Mouse (Mus musculus): ENCODE measurements around the gene Olfr222. TPM values are rescaled to one million over a fixed set of nuclear protein-coding genes. Genes with fewer than 3 reads are reported as not detected.

The Olfr222 gene
- total and polyA plus RNA-seq, 2 experiments, result not detected

DNA sequence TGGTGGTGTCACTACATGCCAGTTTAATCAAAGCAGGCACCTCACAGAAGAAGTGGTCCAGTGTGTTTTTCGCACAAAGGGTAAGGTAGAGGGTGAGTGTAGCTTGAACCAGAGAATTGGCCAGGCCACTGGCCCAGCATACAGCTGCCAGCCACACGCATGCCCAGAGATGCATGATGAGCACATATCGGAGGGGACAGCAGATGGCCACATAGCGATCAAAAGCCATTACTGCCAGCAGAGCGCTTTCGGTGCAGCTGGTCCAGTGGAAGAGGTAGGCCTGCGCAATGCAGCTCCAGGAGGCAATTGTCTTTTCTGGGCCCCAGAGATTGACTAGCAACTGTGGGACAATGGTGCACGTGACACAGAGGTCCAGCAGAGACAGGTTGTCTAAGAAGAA lies 13.5 kb upstream of the Olfr222 start:
- Histone ChIP-seq H3K27me3 (ENCODE audit: control insufficient read depth, insufficient read depth, low read length) (no peaks in the 10 kb centered on the region; the same call in 1 of the 2 replicates), H3K9ac (ENCODE audit: low read depth, low read length) (no peak overlapping the region), H3K36me3 (ENCODE audit: control insufficient read depth, insufficient read depth, low read length) (no peaks in the 10 kb centered on the region), H3K79me2 (ENCODE audit: control insufficient read depth, insufficient read depth, low read length) (no peaks in the 10 kb centered on the region), H3K4me1 (ENCODE audit: control insufficient read depth, insufficient read depth, low read length) (no peaks in the 10 kb centered on the region), H3K27ac (replicated peaks; ENCODE audit: insufficient read depth, low read depth, low read length) (no peak overlapping the region), H3K4me3 (ENCODE audit: insufficient read depth, low read depth, low read length) (no peak overlapping the region)
- TF ChIP-seq CTCF (IDR thresholded peaks at IDR 0.05; ENCODE audit: low read depth, low read length) (no peak), POLR2A (IDR thresholded peaks at IDR 0.05; ENCODE audit: extremely low read depth, insufficient read depth, low read length) (no peak)
- WGBS, result 91% methylated on average over 8 of the region's 8 CpGs
- DNase-seq (ENCODE audit: extremely low read depth, low read depth, low spot score), result no peak

- no peak for DNase-seq (ENCODE audit: extremely low read depth, low read depth, low spot score)
- Histone ChIP-seq H3K9ac (ENCODE audit: low read depth, low read length) (no peak overlapping the region), H3K36me3 (ENCODE audit: control insufficient read depth, insufficient read depth, low read length) (no peaks in the 10 kb centered on the region), H3K27ac (replicated peaks; ENCODE audit: insufficient read depth, low read depth, low read length) (no peak overlapping the region), H3K4me1 (ENCODE audit: control insufficient read depth, insufficient read depth, low read length) (no peaks in the 10 kb centered on the region), H3K79me2 (ENCODE audit: control insufficient read depth, insufficient read depth, low read length) (no peaks in the 10 kb centered on the region), H3K27me3 (ENCODE audit: control insufficient read depth, insufficient read depth, low read length) (no peaks in the 10 kb centered on the region), H3K4me3 (ENCODE audit: insufficient read depth, low read depth, low read length) (no peak overlapping the region)
- WGBS, result 24% methylated on average over 6 of the region's 6 CpGs
- TF ChIP-seq CTCF (IDR thresholded peaks at IDR 0.05; ENCODE audit: low read depth, low read length), result no peak
- no peak for TF ChIP-seq POLR2A (IDR thresholded peaks at IDR 0.05; ENCODE audit: extremely low read depth, insufficient read depth, low read length)
Observed at GRCm38 (mm10) chr11:59584539-59584938, 8.5 kb upstream of the Olfr222 start.

- TF ChIP-seq CTCF (IDR thresholded peaks at IDR 0.05; ENCODE audit: low read depth, low read length), result no peak
- TF ChIP-seq POLR2A (IDR thresholded peaks at IDR 0.05; ENCODE audit: extremely low read depth, insufficient read depth, low read length), result no peak
- Histone ChIP-seq H3K79me2 (ENCODE audit: control insufficient read depth, insufficient read depth, low read length) (no peaks in the 10 kb centered on the region), H3K27ac (replicated peaks; ENCODE audit: insufficient read depth, low read depth, low read length) (no peak overlapping the region), H3K27me3 (ENCODE audit: control insufficient read depth, insufficient read depth, low read length) (peaks cover 6% of the 10 kb centered on the region; the same call in 1 of the 2 replicates), H3K9ac (ENCODE audit: low read depth, low read length) (no peak overlapping the region), H3K4me3 (ENCODE audit: insufficient read depth, low read depth, low read length) (no peak overlapping the region), H3K36me3 (ENCODE audit: control insufficient read depth, insufficient read depth, low read length) (no peaks in the 10 kb centered on the region), H3K4me1 (ENCODE audit: control insufficient read depth, insufficient read depth, low read length) (no peaks in the 10 kb centered on the region)
- 47% methylated on average over 9 of the region's 9 CpGs for WGBS
- DNase-seq (ENCODE audit: extremely low read depth, low read depth, low spot score), result no peak
Observed at GRCm38 (mm10) chr11:59575726-59576125, 309 bp downstream of the Olfr222 start.

GRCm38 (mm10) chr11:59569306-59569705 lies 6.7 kb downstream of the Olfr222 start:
- no peaks in the 10 kb centered on the region for H3K79me2 ChIP-seq (ENCODE audit: control insufficient read depth, insufficient read depth, low read length)

GRCm38 (mm10) chr11:59562837-59563236 lies 13.2 kb downstream of the Olfr222 start:
- H3K79me2 ChIP-seq (ENCODE audit: control insufficient read depth, insufficient read depth, low read length), result no peaks in the 10 kb centered on the region

More at GRCm38 (mm10) chr11:59569306-59569705, 6.7 kb downstream of the Olfr222 start:
- Histone ChIP-seq H3K27ac (replicated peaks; ENCODE audit: insufficient read depth, low read depth, low read length) (no peak overlapping the region), H3K27me3 (ENCODE audit: control insufficient read depth, insufficient read depth, low read length) (peaks cover 6% of the 10 kb centered on the region; the same call in 1 of the 2 replicates), H3K9ac (ENCODE audit: low read depth, low read length) (no peak overlapping the region), H3K4me3 (ENCODE audit: insufficient read depth, low read depth, low read length) (no peak overlapping the region), H3K4me1 (ENCODE audit: control insufficient read depth, insufficient read depth, low read length) (no peaks in the 10 kb centered on the region), H3K36me3 (ENCODE audit: control insufficient read depth, insufficient read depth, low read length) (no peaks in the 10 kb centered on the region)
- DNase-seq (ENCODE audit: extremely low read depth, low read depth, low spot score), result peak; percentile 22
- TF ChIP-seq CTCF (IDR thresholded peaks at IDR 0.05; ENCODE audit: low read depth, low read length), result peak; percentile 68
- TF ChIP-seq POLR2A (IDR thresholded peaks at IDR 0.05; ENCODE audit: extremely low read depth, insufficient read depth, low read length), result no peak
- 44% methylated on average over 3 of the region's 3 CpGs for WGBS

DNA sequence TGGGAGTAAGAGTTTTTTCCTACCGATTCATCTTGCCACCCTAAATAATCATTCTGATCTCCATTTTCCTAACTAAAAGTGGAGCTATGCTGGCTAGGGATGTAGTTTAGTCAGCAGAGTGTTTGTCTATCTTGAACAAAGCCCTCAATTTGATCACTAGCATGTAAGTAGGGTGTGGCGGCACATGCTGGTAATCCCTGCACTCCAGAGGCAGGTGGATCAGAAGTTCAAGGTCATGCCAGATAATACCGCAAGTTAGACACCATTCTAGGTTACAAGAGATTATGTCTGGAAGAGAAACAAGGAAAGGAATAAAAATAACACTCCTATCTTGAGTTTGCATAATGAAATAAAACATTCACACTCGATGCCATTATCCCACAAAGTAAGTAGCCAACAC lies 13.7 kb downstream of the Olfr222 start:
- TF ChIP-seq POLR2A (IDR thresholded peaks at IDR 0.05; ENCODE audit: extremely low read depth, insufficient read depth, low read length), result no peak
- TF ChIP-seq CTCF (IDR thresholded peaks at IDR 0.05; ENCODE audit: low read depth, low read length), result no peak
- H3K4me1 ChIP-seq (ENCODE audit: control insufficient read depth, insufficient read depth, low read length), result no peaks in the 10 kb centered on the region
- H3K27me3 ChIP-seq (ENCODE audit: control insufficient read depth, insufficient read depth, low read length), result no peaks in the 10 kb centered on the region
- no peak for DNase-seq (ENCODE audit: extremely low read depth, low read depth, low spot score)
- no peak overlapping the region for H3K27ac ChIP-seq (replicated peaks; ENCODE audit: insufficient read depth, low read depth, low read length)
- 94% methylated on average over 4 of the region's 4 CpGs for WGBS
- H3K79me2 ChIP-seq (ENCODE audit: control insufficient read depth, insufficient read depth, low read length), result no peaks in the 10 kb centered on the region
- H3K9ac ChIP-seq (ENCODE audit: low read depth, low read length), result no peak overlapping the region
- no peak overlapping the region for H3K4me3 ChIP-seq (ENCODE audit: insufficient read depth, low read depth, low read length)
- no peaks in the 10 kb centered on the region for H3K36me3 ChIP-seq (ENCODE audit: control insufficient read depth, insufficient read depth, low read length)

More at GRCm38 (mm10) chr11:59562837-59563236, 13.2 kb downstream of the Olfr222 start:
- no peak overlapping the region for H3K9ac ChIP-seq (ENCODE audit: low read depth, low read length)
- no peaks in the 10 kb centered on the region for H3K4me1 ChIP-seq (ENCODE audit: control insufficient read depth, insufficient read depth, low read length)
- H3K4me3 ChIP-seq (ENCODE audit: insufficient read depth, low read depth, low read length), result no peak overlapping the region
- H3K27ac ChIP-seq (replicated peaks; ENCODE audit: insufficient read depth, low read depth, low read length), result no peak overlapping the region
- 81% methylated on average over 9 of the region's 9 CpGs for WGBS
- H3K36me3 ChIP-seq (ENCODE audit: control insufficient read depth, insufficient read depth, low read length), result no peaks in the 10 kb centered on the region
- H3K27me3 ChIP-seq (ENCODE audit: control insufficient read depth, insufficient read depth, low read length), result no peaks in the 10 kb centered on the region
- TF ChIP-seq POLR2A (IDR thresholded peaks at IDR 0.05; ENCODE audit: extremely low read depth, insufficient read depth, low read length) (no peak), CTCF (IDR thresholded peaks at IDR 0.05; ENCODE audit: low read depth, low read length) (no peak)
- no peak for DNase-seq (ENCODE audit: extremely low read depth, low read depth, low spot score)

All from liver, adult 2 months (tissue).